ENCODE assay signal across 14 mouse cellular contexts in genomic region chr7:145231659-145232058, GRCm38 (mm10). TPM values are rescaled to one million over a fixed set of nuclear protein-coding genes. Genes with fewer than 3 reads are reported as not detected.
A peak's percentile ranks its signal among the peaks of the same experiment; 100 is the strongest.
DNase-seq lines count a peak whose midpoint lies in the region; ATAC-seq and TF ChIP-seq lines count a peak whose summit lies in the region.
"Had no signal": no experiment of that assay in that cellular context is flagged by ENCODE, and none has a peak within 500 bp of the region (broad histone marks: within the 10 kb centered on the region; RNA-seq: fewer than 3 reads in every experiment).

No protein-coding gene starts in this region.

- no peak overlapping the region for H3K4me2 ChIP-seq in lung, embryonic 14.5 days
- H3K4me2 ChIP-seq: embryonic facial prominence, embryonic 12.5 days had no signal

- no peaks in the 10 kb centered on the region for H3K9me3 ChIP-seq in lung, embryonic 14.5 days (ENCODE audit: low read depth, low read length)
- H3K9me3 ChIP-seq: embryonic facial prominence, embryonic 12.5 days had no signal

- no peak for TF ChIP-seq POLR2A in kidney, adult 2 months (IDR thresholded peaks at IDR 0.05; ENCODE audit: low read depth, low read length)

- 32% methylated on average over 9 of the region's 9 CpGs for WGBS in kidney, adult 2 months
- 55% methylated on average over 9 of the region's 9 CpGs for WGBS in lung, embryonic 14.5 days

- peak overlapping the region; percentile 98 for H3K27ac ChIP-seq in kidney, adult 2 months (ENCODE audit: insufficient read depth, low read depth, low read length)
- H3K27ac ChIP-seq in lung, embryonic 14.5 days (ENCODE audit: low read depth) = no peak overlapping the region
- H3K27ac ChIP-seq: embryonic facial prominence, embryonic 12.5 days had no signal

- peaks cover 62% of the 10 kb centered on the region for H3K4me1 ChIP-seq in kidney, adult 2 months (ENCODE audit: control insufficient read depth, insufficient read depth, low read length)
- no peaks in the 10 kb centered on the region for H3K4me1 ChIP-seq in lung, embryonic 14.5 days (ENCODE audit: insufficient read depth)
- H3K4me1 ChIP-seq: embryonic facial prominence, embryonic 12.5 days had no signal

- no peaks in the 10 kb centered on the region for H3K36me3 ChIP-seq in kidney, adult 2 months (ENCODE audit: control insufficient read depth, insufficient read depth, low read length)
- no peaks in the 10 kb centered on the region for H3K36me3 ChIP-seq in lung, embryonic 14.5 days (ENCODE audit: insufficient read depth)
- H3K36me3 ChIP-seq: embryonic facial prominence, embryonic 12.5 days had no signal

- TF ChIP-seq CTCF in kidney, adult 2 months (conservative IDR thresholded peaks at IDR 0.05; ENCODE audit: insufficient read depth, insufficient read length, low read depth, low read length) = no peak
- TF ChIP-seq CTCF in lung, embryonic 14.5 days (IDR thresholded peaks at IDR 0.05; ENCODE audit: low read depth) = no peak

- ATAC-seq in lung, embryonic 14.5 days (ENCODE audit: insufficient read depth) = 0 out of 2 replicates have a peak, but pooled peaks have one; percentile 56
- no peak for ATAC-seq in megakaryocyte progenitor cell, adult 5-6 weeks (replicated peaks; ENCODE audit: poor library complexity)
- ATAC-seq: forebrain, embryonic 16.5 days; intestine, embryonic 16.5 days; liver, postnatal 0 days had no signal

- DNase-seq in cerebellum, adult 8-10 months = peak; percentile 25
- no peak for DNase-seq in cerebellum, postnatal 4 days (ENCODE audit: low spot score in 2 of 2)
- DNase-seq in brain, adult 2 months (ENCODE audit: low read depth, low spot score) = peak; percentile 38
- peak; percentile 98 for DNase-seq in kidney, adult 2 months
- DNase-seq in lung, embryonic 14.5 days = peak; percentile 21
- no peak for DNase-seq in layer of hippocampus, adult 8-10 months (ENCODE audit: low spot score in 2 of 2)
- no peak for DNase-seq in gastrocnemius, adult 8-10 months (ENCODE audit: low spot score in 2 of 2)
- DNase-seq: liver, postnatal 0 days had no signal

- H3K9ac ChIP-seq in lung, embryonic 14.5 days = no peak overlapping the region
- H3K9ac ChIP-seq: embryonic facial prominence, embryonic 12.5 days; liver, postnatal 0 days had no signal

- H3K4me3 ChIP-seq in kidney, adult 2 months (ENCODE audit: insufficient read depth, low read depth, low read length) = no peak overlapping the region
- H3K4me3 ChIP-seq in lung, embryonic 14.5 days (ENCODE audit: low read depth, low read length) = no peak overlapping the region
- H3K4me3 ChIP-seq: embryonic facial prominence, embryonic 12.5 days had no signal

- no peaks in the 10 kb centered on the region for H3K27me3 ChIP-seq in kidney, adult 2 months (replicated peaks; ENCODE audit: control insufficient read depth, insufficient read depth, low read length)
- H3K27me3 ChIP-seq in lung, embryonic 14.5 days (ENCODE audit: insufficient read depth, low read length) = no peaks in the 10 kb centered on the region
- H3K27me3 ChIP-seq: embryonic facial prominence, embryonic 12.5 days had no signal

RNA-seq across cellular contexts. Expression of gene 1810010D01Rik, which starts 23.7 kb away (rescaled TPM):
- 0.42 and 0.88 TPM in 2 replicates for polyA plus RNA-seq in kidney, adult 2 months (2012; rRNA removed)
- polyA plus RNA-seq in lung, embryonic 14.5 days (2014; fragmentation: Nextera tagmentation; extraction: Ambion mirVana) = 0.58 and 0.93 TPM in 2 replicates
- total RNA-seq in layer of hippocampus, adult 8-10 months (2022) = 1 to 10 TPM in 2 of 4 experiments, under 1 TPM in 1, not detected in 1; 0.62 to 1.6 (median 1.3) TPM
- not detected in 2 replicates for total RNA-seq in megakaryocyte progenitor cell, adult 5-6 weeks (2015)
- not detected in 2 replicates for total RNA-seq in megakaryocyte progenitor cell, adult 5-6 weeks (2017)
- total RNA-seq in gastrocnemius, adult 8-10 months (2022) = not detected
- total RNA-seq: left cerebral cortex, postnatal 25 days had no signal
- polyA plus RNA-seq: embryonic facial prominence, embryonic 12.5 days; forebrain, embryonic 16.5 days; heart, embryonic 14.5 days; liver, postnatal 0 days had no signal

RNA-seq across cellular contexts. Expression of gene Tpcn2, which starts 52.2 kb away (rescaled TPM):
- polyA plus RNA-seq in kidney, adult 2 months (2012; rRNA removed) = 9.5 and 11.7 TPM in 2 replicates
- polyA plus RNA-seq in lung, embryonic 14.5 days (2014; fragmentation: Nextera tagmentation; extraction: Ambion mirVana) = 3.1 and 3.6 TPM in 2 replicates
- 10 to 100 TPM in 2 of 4 experiments, 1 to 10 TPM in 2; 8.3 to 14.3 (median 10.5) TPM for total RNA-seq in layer of hippocampus, adult 8-10 months (2022)
- total RNA-seq in megakaryocyte progenitor cell, adult 5-6 weeks (2015) = 4.7 and 5.7 TPM in 2 replicates
- 3.5 and 3.7 TPM in 2 replicates for total RNA-seq in megakaryocyte progenitor cell, adult 5-6 weeks (2017)
- total RNA-seq in gastrocnemius, adult 8-10 months (2022) = 1 to 10 TPM in 2 of 4 experiments, under 1 TPM in 2; 0.70 to 1.4 (median 0.90) TPM

Comparison
In these comparisons a context has a peak if more than half of its experiments do, and no peak if none do; other contexts are left out.
1. DNase-seq: peak in cerebellum, adult 8-10 months (single experiment), brain, adult 2 months (single experiment), kidney, adult 2 months (single experiment) and lung, embryonic 14.5 days (single experiment); none in cerebellum, postnatal 4 days (0 of 2), layer of hippocampus, adult 8-10 months (0 of 2) and gastrocnemius, adult 8-10 months (0 of 2).